Mouse (Mus musculus): ENCODE results near the gene Cd300a. TPM values are rescaled to one million over a fixed set of nuclear protein-coding genes. Genes with fewer than 3 reads are reported as not detected.

Cd300a gene
- polyA plus RNA-seq, 2 experiments, result 2.1 to 3.7 TPM

DNA sequence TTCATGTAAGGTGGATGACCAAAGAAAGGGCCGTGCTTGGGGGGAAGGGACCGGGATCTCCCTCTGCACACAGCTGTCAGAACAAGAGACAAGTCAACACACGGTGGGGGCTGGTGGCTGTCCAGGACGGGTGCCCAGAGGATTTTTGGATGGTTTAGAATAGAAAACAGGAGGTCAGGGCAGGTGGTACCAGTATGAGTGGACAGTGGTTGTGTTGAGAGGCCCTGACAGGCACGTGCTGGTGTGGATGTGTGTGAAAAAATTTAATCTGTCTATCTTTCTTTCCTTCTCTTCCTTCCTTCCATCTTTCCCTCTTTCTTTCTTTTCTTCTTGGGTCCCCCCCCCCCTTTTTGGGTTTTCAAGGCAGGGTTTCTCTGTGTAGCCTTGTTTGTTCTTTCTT, 701 bp downstream of the Cd300a start:
- Histone ChIP-seq H3K27me3 (ENCODE audit: control insufficient read depth, insufficient read depth, low read length) (no peaks in the 10 kb centered on the region), H3K4me1 (replicated peaks; ENCODE audit: control insufficient read depth in 2 of 2, insufficient read depth in 2 of 2, low read length in 1 of 2) (peaks cover 0 to 2% of the 10 kb centered on the region in 2 experiments; a peak in 2 of 4 replicates), H3K27ac (no peak overlapping the region), H3K9me3 (ENCODE audit: control insufficient read depth, low read length) (no peaks in the 10 kb centered on the region), H3K9ac (replicated peaks) (no peak overlapping the region), H3K4me3 (ENCODE audit: insufficient read depth in 1 of 2, low read depth in 2 of 2, low read length in 2 of 2) (peak overlapping the region; percentile 1 to 36; a peak in 3 of 4 replicates), H3K4me2 (ENCODE audit: low read depth) (peak overlapping the region; percentile 13; the same call in 1 of the 2 replicates), H3K36me3 (replicated peaks; ENCODE audit: control insufficient read depth, insufficient read depth, low read depth) (no peaks in the 10 kb centered on the region)
- TF ChIP-seq CTCF (IDR thresholded peaks at IDR 0.05; ENCODE audit: low read depth), result no peak
- no peak for TF ChIP-seq EP300 (IDR thresholded peaks at IDR 0.05; ENCODE audit: low read depth)
- WGBS (ENCODE audit: insufficient replicate concordance), result 16% methylated on average over 5 of the region's 5 CpGs
- no peak for ATAC-seq (ENCODE audit: insufficient read depth)
- no peak for DNase-seq (ENCODE audit: low read depth in 3 of 3, low spot score in 3 of 3)

DNA sequence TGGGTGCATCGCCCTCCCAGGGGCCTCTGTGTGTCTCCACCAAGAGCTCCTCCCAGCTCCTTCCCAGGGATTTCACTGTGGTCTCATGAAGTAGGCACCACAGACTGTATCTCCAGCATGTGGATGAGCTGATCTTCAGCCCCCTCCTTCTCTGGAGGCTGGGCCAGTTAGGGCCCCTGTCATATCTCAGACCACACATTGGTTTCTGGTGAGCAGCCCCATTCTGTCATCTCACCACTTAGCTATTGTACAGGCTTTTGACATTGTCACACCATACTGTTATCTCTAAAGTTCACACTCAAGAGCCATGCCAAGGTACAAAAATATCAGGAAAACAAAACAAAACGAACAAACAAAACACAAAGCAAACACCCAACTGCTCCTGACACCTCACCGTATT, 6.2 kb downstream of the Cd300a start:
- Histone ChIP-seq H3K4me2 (ENCODE audit: low read depth) (no peak overlapping the region), H3K4me1 (replicated peaks; ENCODE audit: control insufficient read depth in 2 of 2, insufficient read depth in 2 of 2, low read length in 1 of 2) (peaks cover 0 to 14% of the 10 kb centered on the region in 2 experiments; a peak in 2 of 4 replicates), H3K9ac (replicated peaks) (no peak overlapping the region), H3K27me3 (ENCODE audit: control insufficient read depth, insufficient read depth, low read length) (no peaks in the 10 kb centered on the region), H3K36me3 (replicated peaks; ENCODE audit: control insufficient read depth, insufficient read depth, low read depth) (no peaks in the 10 kb centered on the region), H3K9me3 (ENCODE audit: control insufficient read depth, low read length) (no peaks in the 10 kb centered on the region), H3K27ac (no peak overlapping the region), H3K4me3 (ENCODE audit: insufficient read depth in 1 of 2, low read depth in 2 of 2, low read length in 2 of 2) (no peak overlapping the region)
- DNase-seq (ENCODE audit: low read depth in 3 of 3, low spot score in 3 of 3) (peak in 1 of 3 experiments; percentile 39), ATAC-seq (ENCODE audit: insufficient read depth) (peak; percentile 90)
- TF ChIP-seq CTCF (IDR thresholded peaks at IDR 0.05; ENCODE audit: low read depth), result no peak
- peak; percentile 60 for TF ChIP-seq EP300 (IDR thresholded peaks at IDR 0.05; ENCODE audit: low read depth)
- 20% methylated on average over 3 of the region's 3 CpGs for WGBS (ENCODE audit: insufficient replicate concordance)

DNA sequence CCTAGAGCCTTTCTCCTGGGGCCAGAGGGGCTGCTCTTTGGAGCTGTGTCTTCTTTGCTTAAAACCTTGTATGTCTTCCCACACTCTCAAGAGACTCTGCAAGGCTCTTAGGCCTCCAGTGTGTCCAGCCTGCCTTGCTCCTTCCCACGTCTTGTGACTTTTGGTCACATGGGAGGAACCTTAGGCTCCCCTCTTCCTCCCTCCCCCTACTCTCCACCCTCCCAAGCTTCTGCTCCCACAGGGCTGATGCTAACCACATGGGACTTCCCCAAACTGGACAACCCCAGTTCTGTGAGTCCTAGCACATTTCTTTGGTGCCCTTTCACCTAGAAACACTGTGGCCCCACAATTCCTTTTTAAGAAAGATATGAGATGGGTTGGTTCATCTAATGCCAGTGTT, 8.2 kb downstream of the Cd300a start:
- peaks cover 0 to 14% of the 10 kb centered on the region in 2 experiments; a peak in 2 of 4 replicates for H3K4me1 ChIP-seq (replicated peaks; ENCODE audit: control insufficient read depth in 2 of 2, insufficient read depth in 2 of 2, low read length in 1 of 2)
- no peak for TF ChIP-seq CTCF (IDR thresholded peaks at IDR 0.05; ENCODE audit: low read depth)
- TF ChIP-seq EP300 (IDR thresholded peaks at IDR 0.05; ENCODE audit: low read depth), result no peak
- DNase-seq (ENCODE audit: low read depth in 3 of 3, low spot score in 3 of 3) (no peak), ATAC-seq (ENCODE audit: insufficient read depth) (no peak)
- H3K36me3 ChIP-seq (replicated peaks; ENCODE audit: control insufficient read depth, insufficient read depth, low read depth), result no peaks in the 10 kb centered on the region
- 27% methylated on average over 1 of the region's 1 CpGs for WGBS (ENCODE audit: insufficient replicate concordance)
- no peak overlapping the region for H3K27ac ChIP-seq
- no peak overlapping the region for H3K4me3 ChIP-seq (ENCODE audit: insufficient read depth in 1 of 2, low read depth in 2 of 2, low read length in 2 of 2)
- H3K4me2 ChIP-seq (ENCODE audit: low read depth), result no peak overlapping the region
- no peak overlapping the region for H3K9ac ChIP-seq (replicated peaks)
- H3K9me3 ChIP-seq (ENCODE audit: control insufficient read depth, low read length), result no peaks in the 10 kb centered on the region
- no peaks in the 10 kb centered on the region for H3K27me3 ChIP-seq (ENCODE audit: control insufficient read depth, insufficient read depth, low read length)

DNA sequence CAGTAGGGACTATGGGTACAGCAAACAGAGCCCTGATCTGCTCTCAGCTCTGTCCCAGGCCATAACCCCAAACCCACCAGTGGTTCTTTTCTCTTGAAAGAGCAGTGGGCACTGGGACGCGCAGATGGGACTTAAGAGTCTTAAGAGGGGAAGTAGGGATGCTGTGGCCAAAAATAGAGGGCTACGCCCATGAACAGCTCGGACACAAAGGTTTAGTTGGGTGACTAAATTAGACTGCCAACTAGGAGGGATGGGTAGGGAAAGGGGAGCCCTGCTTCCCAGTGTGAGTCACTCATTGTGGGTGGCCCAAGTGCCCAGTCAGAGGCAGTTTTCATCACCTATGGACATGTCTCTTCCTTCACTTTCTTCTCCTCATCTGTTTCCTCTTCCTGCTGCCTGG, 13.4 kb downstream of the Cd300a start:
- H3K4me2 ChIP-seq (ENCODE audit: low read depth), result no peak overlapping the region
- H3K9me3 ChIP-seq (ENCODE audit: control insufficient read depth, low read length), result no peaks in the 10 kb centered on the region
- peaks cover 0 to 7% of the 10 kb centered on the region in 2 experiments; a peak in 2 of 4 replicates for H3K4me1 ChIP-seq (replicated peaks; ENCODE audit: control insufficient read depth in 2 of 2, insufficient read depth in 2 of 2, low read length in 1 of 2)
- 60% methylated on average over 4 of the region's 4 CpGs for WGBS (ENCODE audit: insufficient replicate concordance)
- no peaks in the 10 kb centered on the region for H3K36me3 ChIP-seq (replicated peaks; ENCODE audit: control insufficient read depth, insufficient read depth, low read depth)
- DNase-seq (ENCODE audit: low read depth in 3 of 3, low spot score in 3 of 3) (no peak), ATAC-seq (ENCODE audit: insufficient read depth) (no peak)
- H3K27ac ChIP-seq, result no peak overlapping the region
- H3K4me3 ChIP-seq (ENCODE audit: insufficient read depth in 1 of 2, low read depth in 2 of 2, low read length in 2 of 2), result no peak overlapping the region
- no peak overlapping the region for H3K9ac ChIP-seq (replicated peaks)
- no peaks in the 10 kb centered on the region for H3K27me3 ChIP-seq (ENCODE audit: control insufficient read depth, insufficient read depth, low read length)
- TF ChIP-seq EP300 (IDR thresholded peaks at IDR 0.05; ENCODE audit: low read depth) (no peak), CTCF (IDR thresholded peaks at IDR 0.05; ENCODE audit: low read depth) (no peak)

DNA sequence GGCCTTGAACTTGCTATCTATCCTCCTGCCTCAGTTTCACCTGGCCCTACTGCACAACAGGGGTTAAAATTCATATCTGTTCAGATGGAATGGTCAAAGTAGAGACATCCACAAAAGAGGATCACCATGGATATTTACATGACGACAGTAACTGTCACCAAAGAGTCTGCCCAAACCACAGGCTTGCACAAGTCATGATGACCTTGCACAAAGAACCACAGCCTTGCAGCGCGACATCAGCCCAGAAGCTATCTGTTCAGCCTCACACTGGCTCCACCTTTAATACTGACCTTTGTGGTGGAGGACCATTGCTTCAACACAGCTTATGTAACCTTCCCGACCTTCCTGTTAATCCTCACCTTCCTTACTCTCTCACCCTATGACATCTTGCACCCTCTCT, 17.7 kb downstream of the Cd300a start:
- Histone ChIP-seq H3K4me2 (ENCODE audit: low read depth) (no peak overlapping the region), H3K27me3 (ENCODE audit: control insufficient read depth, insufficient read depth, low read length) (no peaks in the 10 kb centered on the region), H3K4me1 (replicated peaks; ENCODE audit: control insufficient read depth in 2 of 2, insufficient read depth in 2 of 2, low read length in 1 of 2) (peaks cover 0 to 5% of the 10 kb centered on the region in 2 experiments; a peak in 2 of 4 replicates), H3K36me3 (replicated peaks; ENCODE audit: control insufficient read depth, insufficient read depth, low read depth) (no peaks in the 10 kb centered on the region), H3K9ac (replicated peaks) (no peak overlapping the region), H3K4me3 (ENCODE audit: insufficient read depth in 1 of 2, low read depth in 2 of 2, low read length in 2 of 2) (no peak overlapping the region), H3K9me3 (ENCODE audit: control insufficient read depth, low read length) (no peaks in the 10 kb centered on the region), H3K27ac (no peak overlapping the region)
- no peak for TF ChIP-seq CTCF (IDR thresholded peaks at IDR 0.05; ENCODE audit: low read depth)
- TF ChIP-seq EP300 (IDR thresholded peaks at IDR 0.05; ENCODE audit: low read depth), result no peak
- DNase-seq (ENCODE audit: low read depth in 3 of 3, low spot score in 3 of 3) (peak in 2 of 3 experiments; percentile 28 to 38), ATAC-seq (ENCODE audit: insufficient read depth) (peak; percentile 53)
- WGBS (ENCODE audit: insufficient replicate concordance), result 7% methylated on average over 4 of the region's 4 CpGs

Measured in liver, embryonic 14.5 days (tissue).